Mouse (Mus musculus) liver, embryonic 12.5 days (tissue): ENCODE results near the gene Pola1. TPM values are rescaled to one million over a fixed set of nuclear protein-coding genes. Genes with fewer than 3 reads are reported as not detected.

Experiments
- ATAC-seq: fragments of 200-750 bp; cut with Nextera tagmentation; 2 replicates; pipeline ENCODE4 v1.8.0; 2017; ENCODE audit warnings: moderate number of reproducible peaks, mild to moderate bottlenecking, moderate library complexity
- H3K27ac ChIP-seq: fragments of 300-500 bp; sonication (generic); 2 replicates; pipeline ENCODE4 v1.5.1; 2016; ENCODE audit warnings: mild to moderate bottlenecking
- H3K27me3 ChIP-seq: fragments of 300-500 bp; sonication (generic); replicated peaks from 2 replicates; pipeline ENCODE4 v1.6.1; 2016; ENCODE audit warnings: mild to moderate bottlenecking, moderate library complexity
- H3K36me3 ChIP-seq: fragments of 300-500 bp; sonication (generic); 2 replicates; pipeline ENCODE4 v1.6.1; 2016; ENCODE audit warnings: mild to moderate bottlenecking, moderate library complexity
- H3K4me1 ChIP-seq: fragments of 300-500 bp; sonication (generic); 2 replicates; pipeline ENCODE4 v1.6.1; 2016
- H3K4me2 ChIP-seq: fragments of 300-500 bp; sonication (generic); 2 replicates; pipeline ENCODE4 v1.6.1; 2016; ENCODE audit warnings: mild to moderate bottlenecking, moderate library complexity
- H3K4me3 ChIP-seq: fragments of 300-500 bp; sonication (generic); 2 replicates; pipeline ENCODE4 v1.5.1; 2016; ENCODE audit warnings: mild to moderate bottlenecking, moderate library complexity
- H3K9ac ChIP-seq: fragments of 300-500 bp; sonication (generic); 2 replicates; pipeline ENCODE4 v1.6.1; 2016; ENCODE audit warnings: mild to moderate bottlenecking, moderate library complexity
- H3K9me3 ChIP-seq: fragments of 300-500 bp; sonication (generic); replicated peaks from 2 replicates; pipeline ENCODE4 v1.6.1; 2016; ENCODE audit warnings: mild to moderate bottlenecking, moderate library complexity
- WGBS: fragments of 180-500 bp; shearing (Covaris S2); methylation state at CpG from one replicate; pipeline ENCODE4 v1.1.7; 2016; ENCODE audit not compliant: insufficient replicate concordance; 5-methylcytosine and 5-hydroxymethylcytosine counted together
- polyA plus RNA-seq: library from polyadenylated mRNA; unstranded; fragments of >200 nt; fragmentation: Nextera tagmentation; extraction: Ambion mirVana; gene quantifications from 2 replicates; pipeline ENCODE4 v1.2.1, GENCODE M21; 2016

Gene Pola1
- polyA plus RNA-seq, 1 experiment from 2014 or later = 23.1 TPM

DNA sequence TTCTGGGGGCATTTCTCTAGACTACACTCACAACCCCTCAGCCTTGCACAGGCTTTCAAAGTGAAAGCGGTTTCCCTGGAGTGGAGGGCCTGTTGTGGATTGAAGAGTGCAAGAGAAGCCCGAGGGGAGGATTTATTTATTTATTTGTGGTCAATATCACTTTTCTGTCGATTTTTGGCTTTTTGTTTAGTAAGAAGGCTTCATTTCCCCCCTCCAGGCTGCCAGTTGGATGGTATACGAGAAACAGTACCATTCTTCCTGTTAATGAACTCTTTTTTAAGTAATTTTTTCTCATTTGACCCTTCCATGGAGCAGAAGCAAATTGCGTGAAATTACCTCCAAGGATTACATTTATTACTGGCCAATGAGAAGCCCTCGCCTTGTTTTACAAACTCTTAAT is 332.2 kb downstream of the Pola1 start:
- H3K27ac ChIP-seq = no peak overlapping the region
- H3K9ac ChIP-seq = no peak overlapping the region
- H3K27me3 ChIP-seq = peaks cover 90% of the 10 kb centered on the region
- no peaks in the 10 kb centered on the region for H3K36me3 ChIP-seq
- no peaks in the 10 kb centered on the region for H3K9me3 ChIP-seq
- ATAC-seq = no peak
- no peak overlapping the region for H3K4me2 ChIP-seq
- no peaks in the 10 kb centered on the region for H3K4me1 ChIP-seq
- 9% methylated on average over 6 of the region's 6 CpGs for WGBS
- no peak overlapping the region for H3K4me3 ChIP-seq

DNA sequence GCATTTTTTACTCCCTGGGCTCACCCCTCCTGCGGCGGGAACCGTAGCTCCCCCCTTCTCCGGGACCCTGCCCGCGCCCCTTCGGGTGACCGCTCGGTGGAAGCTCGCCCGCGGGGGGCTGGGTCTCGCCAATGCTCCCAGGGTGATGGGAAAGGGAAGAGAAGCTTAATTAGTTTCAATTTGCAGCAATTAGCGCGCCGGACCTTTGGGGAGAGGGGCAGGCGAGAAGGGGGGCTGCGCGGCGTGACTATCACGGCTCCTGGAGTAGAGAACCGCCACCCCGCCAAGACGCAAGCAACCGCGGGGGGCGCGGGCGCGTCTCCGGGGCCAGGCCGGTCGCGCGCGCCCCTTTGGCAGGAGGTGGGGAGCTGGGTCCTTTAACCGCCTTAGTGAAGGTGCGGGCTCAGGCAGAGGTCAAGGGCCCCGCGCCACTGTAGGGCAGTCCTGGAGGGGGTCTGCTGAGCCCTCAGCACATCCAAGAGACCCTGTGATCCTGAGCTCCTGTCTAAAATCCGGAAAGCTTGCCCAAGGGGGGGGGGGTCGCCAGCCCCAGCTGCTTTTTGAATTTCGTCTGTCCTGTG is 332.8 kb downstream of the Pola1 start:
- Histone ChIP-seq H3K27ac (no peak overlapping the region), H3K9ac (no peak overlapping the region), H3K27me3 (peaks cover 93% of the 10 kb centered on the region), H3K4me3 (peak overlapping the region; percentile 30), H3K4me1 (no peaks in the 10 kb centered on the region), H3K9me3 (no peaks in the 10 kb centered on the region), H3K4me2 (peak overlapping the region; percentile 51), H3K36me3 (no peaks in the 10 kb centered on the region)
- no peak for ATAC-seq
- 2% methylated on average over 42 of the region's 43 CpGs for WGBS

DNA sequence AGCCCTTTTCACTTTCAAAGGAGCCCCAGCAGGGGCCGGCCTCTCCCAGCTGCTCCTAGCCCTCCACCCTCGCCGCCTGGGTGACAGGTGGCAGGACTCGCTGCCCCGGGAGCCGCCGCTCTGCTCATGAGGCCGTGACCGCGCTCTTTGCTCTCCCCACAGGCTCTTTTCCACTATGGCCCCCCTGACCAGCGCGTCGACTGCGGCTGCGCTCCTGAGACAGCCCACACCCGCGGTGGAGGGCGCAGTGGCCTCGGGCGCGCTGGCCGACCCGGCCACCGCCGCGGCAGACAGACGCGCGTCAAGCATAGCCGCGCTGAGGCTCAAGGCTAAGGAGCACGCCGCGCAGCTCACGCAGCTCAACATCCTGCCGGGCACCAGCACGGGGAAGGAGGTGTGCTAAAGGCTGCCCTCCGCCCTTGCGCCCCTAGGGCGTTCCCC is 334.9 kb downstream of the Pola1 start:
- H3K27ac ChIP-seq = no peak overlapping the region
- peaks cover 97% of the 10 kb centered on the region for H3K27me3 ChIP-seq
- peak overlapping the region; percentile 36; the same call in 1 of the 2 replicates for H3K4me2 ChIP-seq
- peak overlapping the region; percentile 21 for H3K4me3 ChIP-seq
- H3K9me3 ChIP-seq = no peaks in the 10 kb centered on the region
- no peak for ATAC-seq
- H3K9ac ChIP-seq = no peak overlapping the region
- H3K4me1 ChIP-seq = no peaks in the 10 kb centered on the region
- H3K36me3 ChIP-seq = no peaks in the 10 kb centered on the region
- 7% methylated on average over 35 of the region's 40 CpGs for WGBS

DNA sequence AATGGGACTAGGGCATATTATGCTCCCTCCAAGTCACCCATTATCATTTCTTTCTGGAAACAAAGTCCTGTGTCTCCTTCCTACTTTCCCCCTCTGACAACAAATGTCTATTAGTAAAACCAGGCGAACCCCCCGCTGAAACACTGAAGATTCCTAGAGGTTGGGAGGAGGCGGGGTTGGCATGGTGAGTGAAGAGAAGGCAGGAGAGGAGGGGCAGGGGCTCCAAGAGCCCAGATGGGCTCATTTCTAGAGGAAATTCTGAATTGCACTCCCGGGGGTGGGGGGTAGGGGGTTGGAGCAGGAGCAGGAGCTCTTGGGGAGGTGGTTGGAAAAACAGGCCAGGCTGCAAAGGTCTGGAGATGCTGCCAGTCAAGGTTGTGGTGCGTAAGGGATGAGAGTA is 336.1 kb downstream of the Pola1 start:
- ATAC-seq = no peak
- H3K4me1 ChIP-seq = no peaks in the 10 kb centered on the region
- 11% methylated on average over 5 of the region's 5 CpGs for WGBS
- no peaks in the 10 kb centered on the region for H3K9me3 ChIP-seq
- no peak overlapping the region for H3K4me2 ChIP-seq
- no peaks in the 10 kb centered on the region for H3K36me3 ChIP-seq
- no peak overlapping the region for H3K27ac ChIP-seq
- H3K9ac ChIP-seq = no peak overlapping the region
- no peak overlapping the region for H3K4me3 ChIP-seq
- H3K27me3 ChIP-seq = peaks cover 98% of the 10 kb centered on the region

DNA sequence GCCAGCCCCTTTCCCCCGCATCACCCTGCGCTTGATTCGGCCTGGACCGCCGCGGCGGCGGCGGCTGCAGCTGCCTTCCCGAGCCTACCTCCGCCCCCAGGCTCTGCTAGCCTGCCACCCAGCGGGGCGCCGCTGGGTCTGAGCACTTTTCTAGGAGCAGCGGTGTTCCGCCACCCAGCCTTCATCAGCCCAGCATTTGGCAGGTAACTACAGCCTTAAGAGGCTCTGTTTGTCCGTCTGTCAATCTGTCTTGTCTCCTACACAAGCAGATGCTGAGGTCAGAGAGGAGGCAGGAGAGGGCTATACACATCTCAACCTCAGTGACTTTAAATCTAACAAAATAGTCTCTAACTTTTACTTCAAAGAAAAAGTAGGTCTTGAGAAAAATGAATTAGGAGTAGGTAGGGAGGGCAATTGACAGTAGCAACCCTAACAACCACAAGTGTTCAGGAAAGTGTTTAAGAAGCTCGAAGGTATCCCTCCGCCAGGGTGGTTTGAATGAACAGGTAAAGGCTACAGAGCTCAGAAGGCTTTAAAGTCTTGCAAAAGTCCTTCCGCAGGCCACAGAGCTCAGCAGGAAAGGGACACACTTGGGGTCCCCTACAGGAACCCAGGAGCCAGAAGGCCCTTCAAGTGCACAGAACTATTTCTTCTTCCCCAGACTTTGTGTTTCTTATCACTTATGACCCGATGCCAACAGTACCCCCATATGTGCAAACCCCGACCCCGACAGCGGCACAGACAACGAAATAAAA is 337.0 kb downstream of the Pola1 start:
- H3K4me3 ChIP-seq = no peak overlapping the region
- H3K9me3 ChIP-seq = no peaks in the 10 kb centered on the region
- no peak for ATAC-seq
- no peak overlapping the region for H3K4me2 ChIP-seq
- no peaks in the 10 kb centered on the region for H3K4me1 ChIP-seq
- 11% methylated on average over 25 of the region's 25 CpGs for whole genome bisulfite sequencing
- no peak overlapping the region for H3K9ac ChIP-seq
- no peak overlapping the region for H3K27ac ChIP-seq
- H3K27me3 ChIP-seq = peaks cover 98% of the 10 kb centered on the region
- no peaks in the 10 kb centered on the region for H3K36me3 ChIP-seq

DNA sequence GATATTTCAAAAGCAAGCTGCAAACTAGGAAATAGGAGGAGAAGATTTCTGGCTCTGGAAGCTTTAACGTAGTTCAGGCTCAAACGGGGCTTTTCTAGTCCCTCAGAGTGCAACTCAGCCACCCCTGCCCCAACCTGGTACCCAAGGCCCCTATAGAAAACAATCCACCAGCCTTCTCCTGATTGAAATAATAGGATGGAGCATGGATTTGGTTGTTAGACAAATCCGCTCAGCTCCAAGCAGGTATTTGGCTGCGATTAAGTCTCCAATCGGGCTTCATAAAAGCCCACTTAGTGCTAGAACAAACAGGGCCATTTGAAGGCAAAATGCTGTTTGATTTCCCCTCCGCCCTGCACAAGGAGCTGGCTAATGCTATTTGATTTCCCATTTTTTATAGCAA is 339.9 kb downstream of the Pola1 start:
- Histone ChIP-seq H3K27me3 (peaks cover 100% of the 10 kb centered on the region), H3K4me3 (no peak overlapping the region), H3K4me1 (no peaks in the 10 kb centered on the region), H3K9ac (no peak overlapping the region), H3K9me3 (no peaks in the 10 kb centered on the region), H3K4me2 (no peak overlapping the region), H3K27ac (no peak overlapping the region), H3K36me3 (no peaks in the 10 kb centered on the region)
- WGBS = 16% methylated on average over 6 of the region's 6 CpGs
- ATAC-seq = no peak

DNA sequence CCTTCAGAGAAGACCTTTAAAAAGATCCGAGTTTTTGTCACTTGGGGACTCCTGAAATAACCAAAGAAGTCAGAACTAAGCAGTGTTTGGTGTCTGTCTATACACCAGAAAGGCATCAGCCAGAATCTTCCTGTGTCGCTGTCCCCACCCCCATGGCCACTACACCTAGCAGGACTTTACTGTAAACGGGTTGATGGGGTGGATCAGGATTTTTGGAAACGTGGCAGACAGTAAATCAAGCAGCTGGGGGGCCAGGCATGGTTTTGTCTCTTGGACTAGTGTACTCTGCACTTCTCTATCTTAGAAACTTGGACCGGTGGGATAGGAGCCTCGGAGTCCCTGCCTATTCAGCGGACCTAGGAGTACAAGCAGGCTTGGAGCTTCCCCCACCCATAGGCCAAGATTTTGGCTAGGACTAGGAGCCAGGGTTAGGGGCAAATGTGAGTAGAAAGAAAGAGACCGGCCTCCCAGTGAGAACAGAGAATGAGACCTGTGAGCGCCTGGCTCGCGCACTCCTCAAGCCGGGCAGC is 342.0 kb downstream of the Pola1 start:
- Histone ChIP-seq H3K4me2 (no peak overlapping the region), H3K36me3 (no peaks in the 10 kb centered on the region), H3K27ac (no peak overlapping the region), H3K9ac (no peak overlapping the region), H3K4me1 (no peaks in the 10 kb centered on the region), H3K4me3 (no peak overlapping the region), H3K9me3 (no peaks in the 10 kb centered on the region), H3K27me3 (peaks cover 100% of the 10 kb centered on the region)
- ATAC-seq = no peak
- whole genome bisulfite sequencing = 8% methylated on average over 12 of the region's 12 CpGs

DNA sequence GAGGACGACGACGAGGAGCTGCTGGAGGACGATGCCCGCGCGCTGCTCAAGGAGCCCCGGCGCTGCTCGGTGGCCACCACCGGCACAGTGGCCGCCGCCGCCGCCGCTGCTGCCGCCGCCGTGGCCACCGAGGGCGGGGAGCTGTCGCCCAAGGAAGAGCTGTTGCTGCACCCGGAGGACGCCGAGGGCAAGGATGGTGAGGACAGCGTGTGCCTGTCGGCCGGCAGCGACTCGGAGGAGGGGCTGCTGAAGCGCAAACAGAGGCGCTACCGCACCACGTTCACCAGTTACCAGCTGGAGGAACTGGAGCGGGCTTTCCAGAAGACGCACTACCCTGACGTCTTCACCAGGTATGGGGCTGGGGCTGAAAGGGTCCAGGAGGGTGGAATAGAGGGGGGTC is 342.9 kb downstream of the Pola1 start:
- Histone ChIP-seq H3K4me1 (no peaks in the 10 kb centered on the region), H3K9ac (no peak overlapping the region), H3K4me2 (peak overlapping the region; percentile 56), H3K27me3 (peaks cover 100% of the 10 kb centered on the region), H3K27ac (no peak overlapping the region), H3K9me3 (no peaks in the 10 kb centered on the region), H3K36me3 (no peaks in the 10 kb centered on the region), H3K4me3 (peak overlapping the region; percentile 37)
- WGBS = 15% methylated on average over 18 of the region's 37 CpGs
- ATAC-seq = no peak

DNA sequence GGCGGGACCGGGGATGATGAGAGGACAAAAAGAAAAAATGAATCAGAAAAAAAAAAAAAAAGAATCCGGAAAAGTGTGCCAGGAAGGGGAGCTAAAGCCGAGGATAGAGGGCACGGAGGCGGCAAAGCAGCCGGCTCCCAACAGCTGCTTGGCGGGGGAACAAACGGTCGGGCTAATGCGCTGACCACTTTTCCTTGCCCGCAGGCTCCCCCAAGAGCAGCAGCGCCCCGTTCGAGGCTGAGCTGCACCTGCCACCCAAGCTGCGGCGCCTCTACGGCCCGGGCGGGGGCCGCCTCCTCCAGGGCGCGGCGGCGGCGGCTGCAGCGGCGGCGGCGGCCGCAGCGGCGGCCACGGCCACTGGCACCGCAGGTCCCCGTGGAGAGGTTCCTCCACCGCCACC is 343.6 kb downstream of the Pola1 start:
- Histone ChIP-seq H3K36me3 (no peaks in the 10 kb centered on the region), H3K9ac (no peak overlapping the region), H3K27me3 (peaks cover 96% of the 10 kb centered on the region), H3K9me3 (no peaks in the 10 kb centered on the region), H3K4me3 (peak overlapping the region; percentile 37), H3K4me1 (no peaks in the 10 kb centered on the region), H3K4me2 (peak overlapping the region; percentile 56), H3K27ac (no peak overlapping the region)
- no peak for ATAC-seq
- WGBS = 5% methylated on average over 20 of the region's 37 CpGs

DNA sequence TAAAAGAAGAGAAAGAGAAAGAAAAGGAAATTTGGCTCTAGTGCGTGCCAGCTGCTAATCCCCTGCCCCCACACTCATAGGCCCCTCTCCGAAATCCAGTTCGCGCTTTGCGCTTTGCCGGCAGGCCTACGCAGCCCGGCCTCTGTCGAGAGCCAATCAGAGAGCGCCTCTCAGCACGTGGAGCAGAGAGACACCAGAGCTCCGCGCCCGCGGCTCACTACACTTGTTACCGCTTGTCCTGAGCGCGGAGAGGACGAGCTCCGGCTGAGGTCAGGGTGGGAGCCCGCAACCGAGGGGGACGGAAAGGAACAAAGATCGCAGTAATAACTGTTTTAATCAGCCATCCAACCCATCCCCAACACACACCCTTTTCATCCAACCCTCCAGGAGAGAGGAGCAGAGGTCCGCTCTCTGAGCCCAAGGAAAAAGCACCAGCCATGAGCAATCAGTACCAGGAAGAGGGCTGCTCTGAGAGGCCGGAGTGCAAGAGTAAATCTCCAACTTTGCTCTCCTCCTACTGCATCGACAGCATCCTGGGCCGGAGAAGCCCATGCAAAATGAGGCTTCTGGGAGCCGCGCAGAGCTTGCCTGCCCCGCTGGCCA is 345.6 kb downstream of the Pola1 start, which contains the start of gene Arx:
TSS of gene Arx (plus strand) at position 155 of the 603 bp plus-strand sequence.
- peaks cover 95% of the 10 kb centered on the region for H3K27me3 ChIP-seq
- 15% methylated on average over 31 of the region's 31 CpGs for WGBS
- no peak within 1 kb of the TSS for H3K4me2 ChIP-seq
- no peaks in the 10 kb centered on the region for H3K36me3 ChIP-seq
- no peaks in the 10 kb centered on the region for H3K4me1 ChIP-seq
- peak; percentile 64; the same call in 1 of the 2 replicates for ATAC-seq
- no peak within 1 kb of the TSS for H3K27ac ChIP-seq
- no peaks in the 10 kb centered on the region for H3K9me3 ChIP-seq
- H3K9ac ChIP-seq = no peak within 1 kb of the TSS
- no peak within 1 kb of the TSS for H3K4me3 ChIP-seq

DNA sequence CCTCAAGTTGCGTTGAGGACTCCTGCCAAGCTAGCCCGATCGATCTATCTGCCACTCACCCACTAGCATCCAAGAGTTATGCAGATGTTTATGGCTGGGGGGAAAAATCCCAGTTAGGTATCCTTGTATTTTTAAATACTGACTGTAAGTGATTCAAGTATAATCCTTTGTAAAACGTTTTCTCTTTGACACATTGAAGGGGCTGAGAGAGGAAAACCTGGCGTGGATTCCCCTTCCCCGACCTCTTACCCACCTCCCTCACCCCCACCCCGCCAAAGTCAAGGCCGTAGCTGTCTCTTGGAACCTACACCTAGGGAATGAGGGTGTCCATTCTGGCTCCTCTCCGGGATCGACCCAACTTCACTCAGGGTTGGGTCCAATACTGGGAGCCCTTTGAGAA is 346.9 kb downstream of the Pola1 start:
- H3K9ac ChIP-seq = no peak overlapping the region
- no peaks in the 10 kb centered on the region for H3K36me3 ChIP-seq
- 15% methylated on average over 10 of the region's 10 CpGs for WGBS
- H3K4me1 ChIP-seq = no peaks in the 10 kb centered on the region
- H3K4me3 ChIP-seq = no peak overlapping the region
- no peak overlapping the region for H3K4me2 ChIP-seq
- no peaks in the 10 kb centered on the region for H3K9me3 ChIP-seq
- H3K27me3 ChIP-seq = peaks cover 93% of the 10 kb centered on the region
- no peak for ATAC-seq
- H3K27ac ChIP-seq = no peak overlapping the region

DNA sequence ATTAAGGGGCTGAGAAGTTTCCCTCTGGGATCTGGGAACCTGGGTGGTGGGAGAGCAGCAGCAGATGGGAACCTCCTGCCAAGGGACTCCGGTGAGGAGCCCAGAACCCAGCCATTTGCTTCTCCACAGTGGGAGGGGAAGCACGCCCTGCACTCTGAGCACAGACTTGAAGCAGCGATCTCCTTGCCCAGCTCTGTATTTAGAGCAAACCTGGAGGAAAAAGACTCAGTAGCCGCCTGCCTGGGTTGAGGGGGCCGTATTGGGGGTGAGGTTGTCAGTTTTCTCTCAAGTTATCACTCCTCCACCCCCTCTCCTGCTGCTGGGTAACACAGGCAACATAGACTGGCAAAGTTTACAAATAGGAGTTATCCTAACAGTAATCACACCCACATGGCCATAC is 350.2 kb downstream of the Pola1 start:
- Histone ChIP-seq H3K27ac (no peak overlapping the region), H3K4me3 (peak overlapping the region; percentile 0; the same call in 1 of the 2 replicates), H3K4me2 (peak overlapping the region; percentile 37), H3K4me1 (no peaks in the 10 kb centered on the region), H3K9ac (no peak overlapping the region), H3K36me3 (no peaks in the 10 kb centered on the region), H3K9me3 (no peaks in the 10 kb centered on the region), H3K27me3 (peaks cover 86% of the 10 kb centered on the region)
- no peak for ATAC-seq
- 5% methylated on average over 5 of the region's 5 CpGs for WGBS
